In the genomic region with DNA sequence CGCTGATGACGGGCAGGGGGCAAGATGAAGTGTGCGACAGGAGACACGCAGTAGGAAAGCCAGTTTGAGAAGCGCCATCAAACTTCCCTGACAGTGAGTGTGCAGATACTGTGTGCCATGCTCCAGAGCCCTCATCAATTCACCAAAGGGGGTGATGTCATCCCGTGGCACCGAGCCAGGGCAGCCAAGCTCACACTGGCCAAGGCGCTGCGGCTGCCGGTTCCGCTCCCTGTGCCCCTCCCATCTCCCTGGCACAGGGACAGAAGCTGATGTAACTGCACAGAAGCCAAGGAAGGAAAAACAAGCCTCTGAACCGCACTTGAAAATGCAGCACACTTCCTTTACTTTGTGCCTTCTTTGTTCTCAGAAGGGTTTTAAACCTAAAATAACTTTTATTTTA, we compare ENCODE assay signal across 7 mouse cellular contexts. TPM values are rescaled to one million over a fixed set of nuclear protein-coding genes. Genes with fewer than 3 reads are reported as not detected.
DNase-seq lines count a peak whose midpoint lies in the region; ATAC-seq lines count a peak whose summit lies in the region.

No protein-coding gene starts in this region.

- H3K4me1 ChIP-seq in intestine, embryonic 14.5 days (replicated peaks; ENCODE audit: control insufficient read depth, insufficient read depth, low read length): peaks cover 11% of the 10 kb centered on the region
- peaks cover 37% of the 10 kb centered on the region for H3K4me1 ChIP-seq in midbrain, embryonic 13.5 days (replicated peaks)

- H3K4me2 ChIP-seq in intestine, embryonic 14.5 days (ENCODE audit: low read length): no peak overlapping the region
- H3K4me2 ChIP-seq in midbrain, embryonic 13.5 days (replicated peaks): no peak overlapping the region

- H3K27ac ChIP-seq in intestine, embryonic 14.5 days (ENCODE audit: low read depth): peak overlapping the region; percentile 57; the same call in 1 of the 2 replicates
- peak overlapping the region; percentile 65 for H3K27ac ChIP-seq in midbrain, embryonic 13.5 days

- no peaks in the 10 kb centered on the region for H3K27me3 ChIP-seq in intestine, embryonic 14.5 days (replicated peaks; ENCODE audit: control insufficient read depth, insufficient read depth, low read length)
- H3K27me3 ChIP-seq in midbrain, embryonic 13.5 days: no peaks in the 10 kb centered on the region

- no peaks in the 10 kb centered on the region for H3K9me3 ChIP-seq in intestine, embryonic 14.5 days (ENCODE audit: control insufficient read depth, low read length)
- no peaks in the 10 kb centered on the region for H3K9me3 ChIP-seq in midbrain, embryonic 13.5 days

- 54% methylated on average over 12 of the region's 12 CpGs for WGBS in intestine, embryonic 14.5 days
- 47% methylated on average over 12 of the region's 12 CpGs for WGBS in midbrain, embryonic 13.5 days

- ATAC-seq in activated CD4-positive, CD25-positive, alpha-beta regulatory T cell, adult 4 months: peak; percentile 54
- peak; percentile 82 for ATAC-seq in intestine, embryonic 14.5 days (replicated peaks; ENCODE audit: low FRiP score, low TSS enrichment, low read depth)
- peak; percentile 98 for ATAC-seq in midbrain, embryonic 13.5 days

- peaks cover 92% of the 10 kb centered on the region for H3K36me3 ChIP-seq in intestine, embryonic 14.5 days (ENCODE audit: control insufficient read depth, insufficient read depth, low read length)
- H3K36me3 ChIP-seq in midbrain, embryonic 13.5 days: peaks cover 94% of the 10 kb centered on the region

- no peak overlapping the region for H3K4me3 ChIP-seq in intestine, embryonic 14.5 days (ENCODE audit: low read depth, low read length)
- H3K4me3 ChIP-seq in midbrain, embryonic 13.5 days (replicated peaks): no peak overlapping the region

- intact Hi-C loops in gastrocnemius, postnatal 14 days (cut with DNase I; ENCODE audit: low total_unique reads): no loop called here

- no peak overlapping the region for H3K9ac ChIP-seq in intestine, embryonic 14.5 days (ENCODE audit: low read length)
- no peak overlapping the region; the same call in 1 of the 2 replicates for H3K9ac ChIP-seq in midbrain, embryonic 13.5 days (replicated peaks)

- DNase-seq in cerebellum, adult 9-11 months: peak; percentile 99
- peak; percentile 98 for DNase-seq in gastrocnemius, postnatal 14 days
- DNase-seq in intestine, embryonic 14.5 days (ENCODE audit: low spot score): peak; percentile 86
- peak; percentile 97 to 98 for DNase-seq in left cerebral cortex, adult 8-10 months (ENCODE audit: low spot score in 2 of 2)
- DNase-seq in spleen, adult 12 weeks (ENCODE audit: low spot score): peak; percentile 93

RNA-seq across cellular contexts. Expression of gene Dync1li2, which starts 6.8 kb away (rescaled TPM):
- 10 to 100 TPM; 18.7 to 26.7 TPM for polyA plus RNA-seq in activated CD4-positive, CD25-positive, alpha-beta regulatory T cell, adult 4 months (2017; shearing (Covaris generic))
- total RNA-seq in gastrocnemius, postnatal 14 days (2021): 100 to 1,000 TPM in 1 of 2 experiments, 10 to 100 TPM in 1; 99.3 to 104 TPM
- 46.1 and 55.3 TPM in 2 replicates for polyA plus RNA-seq in intestine, embryonic 14.5 days (2014; fragmentation: Nextera tagmentation; extraction: Ambion mirVana)
- 100 to 1,000 TPM; 254 to 332 (median 270) TPM for total RNA-seq in left cerebral cortex, adult 8-10 months (2022)
- 120 and 124 TPM in 2 replicates for polyA plus RNA-seq in midbrain, embryonic 13.5 days (2015; fragmentation: Nextera tagmentation; extraction: Ambion mirVana)

RNA-seq across cellular contexts. Expression of gene Cmtm4, which starts 40.4 kb away (rescaled TPM):
- polyA plus RNA-seq in activated CD4-positive, CD25-positive, alpha-beta regulatory T cell, adult 4 months (2017; shearing (Covaris generic)): under 1 TPM; 0.40 TPM
- 1 to 10 TPM; 4.7 to 4.8 TPM for total RNA-seq in gastrocnemius, postnatal 14 days (2021)
- polyA plus RNA-seq in intestine, embryonic 14.5 days (2014; fragmentation: Nextera tagmentation; extraction: Ambion mirVana): 7.0 and 7.5 TPM in 2 replicates
- total RNA-seq in left cerebral cortex, adult 8-10 months (2022): 10 to 100 TPM; 73.0 to 80.9 (median 75.9) TPM
- 1.8 TPM in 2 replicates for polyA plus RNA-seq in midbrain, embryonic 13.5 days (2015; fragmentation: Nextera tagmentation; extraction: Ambion mirVana)
